Mouse (Mus musculus) frontal cortex, postnatal 14 days (tissue): Measurements from ENCODE around the gene Npr1.

Source experiments
- DNase-seq, 2 experiments: peaks; one replicate each; pipeline ENCODE4 v3.0.0; 2022; ENCODE audit warnings: low spot score in 2 of 2

Gene Npr1

GRCm38 (mm10) chr3:90465686-90466310, at the start of gene Npr1:
Npr1 (minus strand) TSS chr3:90465866.
- DNase-seq, result no peak

- DNase-seq, result no peak
Measured at GRCm38 (mm10) chr3:90515242-90515641, 49.6 kb upstream of the Npr1 start.

GRCm38 (mm10) chr3:90514691-90515090, 49.0 kb upstream of the Npr1 start:
- no peak for DNase-seq

GRCm38 (mm10) chr3:90513796-90514590, 48.3 kb upstream of the Npr1 start, which contains the start of the genes S100a1 and S100a13:
S100a1 (minus strand) TSS chr3:90514392.
S100a13 (plus strand) TSS chr3:90514435.
- no peak for DNase-seq

- no peak for DNase-seq
Measured at GRCm38 (mm10) chr3:90512948-90513642, 47.4 kb upstream of the Npr1 start.

- no peak for DNase-seq
Measured at GRCm38 (mm10) chr3:90512276-90512675, 46.6 kb upstream of the Npr1 start.

- no peak for DNase-seq
Measured at GRCm38 (mm10) chr3:90509747-90510123, 44.1 kb upstream of the Npr1 start.

GRCm38 (mm10) chr3:90508950-90509746, 43.5 kb upstream of the Npr1 start, which contains the start of gene Chtop:
Chtop (minus strand) TSS chr3:90509498.
- DNase-seq, result peak; percentile 98 to 99

- no peak for DNase-seq
Measured at GRCm38 (mm10) chr3:90508287-90508949, 42.8 kb upstream of the Npr1 start.

GRCm38 (mm10) chr3:90506362-90506761, 40.7 kb upstream of the Npr1 start:
- no peak for DNase-seq

- DNase-seq, result no peak
Measured at GRCm38 (mm10) chr3:90505216-90505615, 39.5 kb upstream of the Npr1 start.

GRCm38 (mm10) chr3:90503444-90503843, 37.8 kb upstream of the Npr1 start:
- DNase-seq, result no peak

- no peak for DNase-seq
Measured at GRCm38 (mm10) chr3:90497597-90497996, 31.9 kb upstream of the Npr1 start.

- DNase-seq, result no peak
Measured at GRCm38 (mm10) chr3:90495850-90496525, 30.3 kb upstream of the Npr1 start.

- DNase-seq, result no peak
Measured at GRCm38 (mm10) chr3:90493831-90494540, 28.3 kb upstream of the Npr1 start.

GRCm38 (mm10) chr3:90491350-90491749, 25.7 kb upstream of the Npr1 start:
- no peak for DNase-seq

GRCm38 (mm10) chr3:90490696-90491256, 25.1 kb upstream of the Npr1 start, which contains the start of gene Snapin:
Snapin (minus strand) TSS chr3:90491033.
- DNase-seq, result peak; percentile 89 to 94

GRCm38 (mm10) chr3:90488576-90488975, 22.9 kb upstream of the Npr1 start:
- DNase-seq, result no peak

- no peak for DNase-seq
Measured at GRCm38 (mm10) chr3:90486998-90487397, 21.3 kb upstream of the Npr1 start.
